Mouse (Mus musculus): ENCODE results near the gene Spata5. TPM values are rescaled to one million over a fixed set of nuclear protein-coding genes. Genes with fewer than 3 reads are reported as not detected.

The Spata5 gene
- total and polyA plus RNA-seq, 3 experiments = 35.0 to 52.9 (median 49.7) TPM

GRCm38 (mm10) chr3:37616586-37617547 lies 197.2 kb downstream of the Spata5 start:
- Histone ChIP-seq H3K4me2 (ENCODE audit: insufficient read depth, low read depth, poor library complexity, severe bottlenecking) (0 out of 2 replicates have a peak overlapping the region, but pooled peaks have one; percentile 38), H3K79me2 (replicated peaks; ENCODE audit: control insufficient read depth, extremely low read depth, insufficient read depth, poor library complexity, severe bottlenecking) (no peaks in the 10 kb centered on the region), H3K4me1 (ENCODE audit: control insufficient read depth in 1 of 2, insufficient read depth in 2 of 2) (no peaks in the 10 kb centered on the region), H3K9me3 (replicated peaks; ENCODE audit: low read length) (no peaks in the 10 kb centered on the region), H3K36me3 (replicated peaks in 1 of 2; ENCODE audit: control insufficient read depth in 1 of 2, insufficient read depth in 1 of 2, low read length in 1 of 2) (no peaks in the 10 kb centered on the region), H3K9ac (ENCODE audit: insufficient read depth, low read depth) (no peak overlapping the region; the same call in 1 of the 2 replicates), H3K27ac (ENCODE audit: insufficient read depth, low read depth) (no peak overlapping the region), H3K27me3 (replicated peaks) (no peaks in the 10 kb centered on the region), H3K4me3 (replicated peaks in 1 of 3; ENCODE audit: low read depth in 2 of 3, low read length in 2 of 3, poor library complexity in 1 of 3) (no peak overlapping the region)
- in situ Hi-C loops (cut with MboI; ENCODE audit: low pct_ligation_motif_present, low pct_unique_long_range_greater_than_20kb, low sequenced_read_pairs) = no loop called here
- dilution Hi-C loops (cut with MboI; ENCODE audit: extremely low pct_ligation_motif_present, extremely low pct_unique_long_range_greater_than_20kb, low sequenced_read_pairs) = no loop called here
- DNase-seq (ENCODE audit: extremely low read depth) = no peak
- no peak for TF ChIP-seq EP300 (IDR thresholded peaks at IDR 0.05; ENCODE audit: low read length)
- TF ChIP-seq POLR2AphosphoS2 (IDR thresholded peaks at IDR 0.05; ENCODE audit: low read depth, low read length) = no peak
- no peak for TF ChIP-seq MEF2A (IDR thresholded peaks at IDR 0.05; ENCODE audit: borderline replicate concordance, low read depth, low read length)
- no peak for TF ChIP-seq NELFE (IDR thresholded peaks at IDR 0.05; ENCODE audit: low read depth, low read length)
- TF ChIP-seq CHD1 (IDR thresholded peaks at IDR 0.05; ENCODE audit: low read depth, low read length) = no peak
- TF ChIP-seq USF1 (IDR thresholded peaks at IDR 0.05; ENCODE audit: low read depth, low read length) = no peak
- TF ChIP-seq MAX (IDR thresholded peaks at IDR 0.05; ENCODE audit: low read length) = no peak
- no peak for TF ChIP-seq SIN3A (IDR thresholded peaks at IDR 0.05; ENCODE audit: low read length)
- no peak for TF ChIP-seq SMC3 (IDR thresholded peaks at IDR 0.05; ENCODE audit: low read depth, low read length)
- TF ChIP-seq TBP (conservative IDR thresholded peaks at IDR 0.05; ENCODE audit: low read depth, low read length) = no peak

Other genes with a start within 250 kb of the Spata5 start
- not detected in 2 replicates for gene Il21, start 187.3 kb upstream of the Spata5 start, total RNA-seq (2012; rRNA removed)
- not detected in 2 replicates for gene Il21, start 187.3 kb upstream of the Spata5 start, total RNA-seq (2014; rRNA removed)
- not detected in 2 replicates for gene Il21, start 187.3 kb upstream of the Spata5 start, polyA plus RNA-seq (2012; ENCODE audit: insufficient read length, low read depth)
- gene Bbs12, start 107.3 kb upstream of the Spata5 start, total RNA-seq (2012; rRNA removed) = 3.2 and 4.1 TPM in 2 replicates
- gene Bbs12, start 107.3 kb upstream of the Spata5 start, total RNA-seq (2014; rRNA removed) = 8.3 and 8.8 TPM in 2 replicates
- 3.3 and 4.0 TPM in 2 replicates for gene Bbs12, start 107.3 kb upstream of the Spata5 start, polyA plus RNA-seq (2012; ENCODE audit: insufficient read length, low read depth)
- gene Cetn4, start 107.2 kb upstream of the Spata5 start, total RNA-seq (2012; rRNA removed) = 0.46 and 0.89 TPM in 2 replicates
- 2.2 and 2.9 TPM in 2 replicates for gene Cetn4, start 107.2 kb upstream of the Spata5 start, total RNA-seq (2014; rRNA removed)
- 1.4 and 2.6 TPM in 2 replicates for gene Cetn4, start 107.2 kb upstream of the Spata5 start, polyA plus RNA-seq (2012; ENCODE audit: insufficient read length, low read depth)
- gene Fgf2, start 71.5 kb upstream of the Spata5 start, total RNA-seq (2012; rRNA removed) = 0.25 and 0.38 TPM in 2 replicates
- not detected in 2 replicates for gene Fgf2, start 71.5 kb upstream of the Spata5 start, total RNA-seq (2014; rRNA removed)
- gene Fgf2, start 71.5 kb upstream of the Spata5 start, polyA plus RNA-seq (2012; ENCODE audit: insufficient read length, low read depth) = 0.60 and 0.70 TPM in 2 replicates
- 7.7 and 9.4 TPM in 2 replicates for gene Nudt6, start 315 bp downstream of the Spata5 start, total RNA-seq (2012; rRNA removed)
- gene Nudt6, start 315 bp downstream of the Spata5 start, total RNA-seq (2014; rRNA removed) = 4.8 and 6.0 TPM in 2 replicates
- gene Nudt6, start 315 bp downstream of the Spata5 start, polyA plus RNA-seq (2012; ENCODE audit: insufficient read length, low read depth) = 9.0 and 9.6 TPM in 2 replicates
- gene Spry1, start 220.1 kb downstream of the Spata5 start, total RNA-seq (2012; rRNA removed) = not detected in 2 replicates
- gene Spry1, start 220.1 kb downstream of the Spata5 start, total RNA-seq (2014; rRNA removed) = not detected in 2 replicates
- gene Spry1, start 220.1 kb downstream of the Spata5 start, polyA plus RNA-seq (2012; ENCODE audit: insufficient read length, low read depth) = not detected in 2 replicates